Mouse (Mus musculus): ENCODE results near the gene Fhdc1. TPM values are rescaled to one million over a fixed set of nuclear protein-coding genes. Genes with fewer than 3 reads are reported as not detected.

The Fhdc1 gene
- polyA plus RNA-seq, 1 experiment: 47.7 TPM

DNA sequence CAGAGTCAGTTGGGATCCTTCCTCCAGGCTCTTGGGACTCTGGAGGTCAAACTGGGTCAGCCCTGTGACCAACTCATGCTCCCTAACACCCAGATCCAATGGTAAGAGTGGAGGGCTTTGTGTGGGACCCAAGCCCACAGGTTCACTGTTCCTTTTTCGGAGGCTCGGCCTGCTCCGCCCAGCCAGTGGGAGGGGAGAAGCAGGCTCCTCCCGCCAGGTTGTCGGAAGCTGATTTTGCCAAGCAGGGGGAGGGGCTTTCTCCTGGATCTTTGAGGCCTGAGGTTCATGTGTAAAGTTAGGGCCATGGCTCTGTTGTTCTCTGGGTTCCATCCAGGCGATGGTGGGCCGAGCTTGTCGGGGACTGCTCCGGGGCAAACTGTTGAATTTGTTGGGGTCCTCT lies 34.4 kb downstream of the Fhdc1 start:
- no peak for TF ChIP-seq GATA1 (IDR thresholded peaks at IDR 0.05; ENCODE audit: low read length)
- no peak for TF ChIP-seq TAL1 (IDR thresholded peaks at IDR 0.05; ENCODE audit: low read length)
- Histone ChIP-seq H3K9me3 (ENCODE audit: control insufficient read depth, low read length) (no peaks in the 10 kb centered on the region; the same call in 1 of the 2 replicates), H3K4me3 (replicated peaks) (no peak overlapping the region), H3K27me3 (ENCODE audit: control insufficient read depth) (peaks cover 15% of the 10 kb centered on the region; the same call in 1 of the 2 replicates), H3K36me3 (ENCODE audit: control insufficient read depth) (peaks cover 95% of the 10 kb centered on the region), H3K4me1 (ENCODE audit: control insufficient read depth) (peaks cover 17% of the 10 kb centered on the region)

DNA sequence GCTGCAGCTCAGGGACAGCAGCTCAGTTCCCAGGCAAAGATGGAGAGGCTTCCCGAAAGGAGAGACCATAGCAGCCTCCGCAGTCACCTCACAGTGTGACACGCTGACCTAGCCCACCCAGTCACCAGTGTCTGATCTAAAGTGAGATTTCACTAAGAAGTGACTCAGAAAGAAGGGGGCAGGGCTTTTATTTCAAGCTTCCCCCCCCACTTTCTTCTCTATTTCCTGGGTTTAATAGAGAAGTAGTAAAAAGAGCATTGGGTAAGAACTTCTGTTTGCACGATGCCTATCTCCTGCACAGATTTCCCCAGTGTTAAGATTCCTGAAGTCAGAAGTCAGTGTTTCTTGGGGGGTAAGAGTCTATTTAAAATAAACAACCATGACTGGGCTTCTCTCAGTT lies 37.3 kb downstream of the Fhdc1 start:
- peaks cover 69% of the 10 kb centered on the region for H3K36me3 ChIP-seq (ENCODE audit: control insufficient read depth)
- H3K9me3 ChIP-seq (ENCODE audit: control insufficient read depth, low read length): no peaks in the 10 kb centered on the region; the same call in 1 of the 2 replicates
- H3K4me1 ChIP-seq (ENCODE audit: control insufficient read depth): peaks cover 15% of the 10 kb centered on the region
- peaks cover 17% of the 10 kb centered on the region for H3K27me3 ChIP-seq (ENCODE audit: control insufficient read depth)
- TF ChIP-seq TAL1 (IDR thresholded peaks at IDR 0.05; ENCODE audit: low read length) (no peak), GATA1 (IDR thresholded peaks at IDR 0.05; ENCODE audit: low read length) (no peak)
- no peak overlapping the region for H3K4me3 ChIP-seq (replicated peaks)

DNA sequence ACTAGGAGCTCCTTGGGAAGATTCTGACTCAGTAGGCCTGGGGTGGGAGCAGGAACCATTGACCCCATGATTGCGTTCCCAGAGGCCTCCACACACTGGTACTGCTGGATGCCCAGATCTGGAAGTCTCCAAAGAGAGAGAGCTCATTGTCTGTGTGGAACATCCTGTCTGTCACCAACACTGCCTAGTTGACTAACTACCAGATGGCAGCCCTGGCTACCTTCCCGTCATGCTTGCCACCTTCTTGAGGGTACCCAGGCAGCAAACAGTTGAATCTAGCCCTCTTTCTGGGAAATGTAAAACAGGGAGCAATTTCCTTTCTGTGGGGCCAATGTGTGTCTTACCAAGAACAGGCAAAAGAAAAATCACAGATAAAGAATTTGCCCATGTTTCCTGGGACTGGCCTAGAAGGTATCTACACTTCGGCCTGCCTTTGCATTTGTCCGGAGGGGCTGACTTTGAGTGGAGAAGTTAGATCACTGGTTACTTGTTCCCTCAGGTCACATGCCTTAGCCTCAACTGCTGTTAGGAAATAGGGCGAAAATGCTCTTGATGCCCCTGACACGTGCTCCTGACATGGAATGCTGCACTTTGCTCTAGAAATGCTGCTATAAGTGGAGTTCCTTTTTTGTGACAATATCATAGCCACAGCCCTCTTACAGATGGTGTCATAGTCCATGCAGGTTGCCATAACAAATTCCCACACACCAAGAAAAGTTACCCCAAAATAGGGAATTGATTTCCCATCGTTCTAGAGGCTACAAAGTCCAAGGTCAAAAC lies 40.6 kb downstream of the Fhdc1 start:
- no peaks in the 10 kb centered on the region for H3K9me3 ChIP-seq (ENCODE audit: control insufficient read depth, low read length)
- no peak overlapping the region for H3K4me3 ChIP-seq (replicated peaks)
- peaks cover 36% of the 10 kb centered on the region for H3K36me3 ChIP-seq (ENCODE audit: control insufficient read depth)
- H3K27me3 ChIP-seq (ENCODE audit: control insufficient read depth): peaks cover 11% of the 10 kb centered on the region
- H3K4me1 ChIP-seq (ENCODE audit: control insufficient read depth): peaks cover 3% of the 10 kb centered on the region
- TF ChIP-seq GATA1 (IDR thresholded peaks at IDR 0.05; ENCODE audit: low read length) (no peak), TAL1 (IDR thresholded peaks at IDR 0.05; ENCODE audit: low read length) (no peak)

DNA sequence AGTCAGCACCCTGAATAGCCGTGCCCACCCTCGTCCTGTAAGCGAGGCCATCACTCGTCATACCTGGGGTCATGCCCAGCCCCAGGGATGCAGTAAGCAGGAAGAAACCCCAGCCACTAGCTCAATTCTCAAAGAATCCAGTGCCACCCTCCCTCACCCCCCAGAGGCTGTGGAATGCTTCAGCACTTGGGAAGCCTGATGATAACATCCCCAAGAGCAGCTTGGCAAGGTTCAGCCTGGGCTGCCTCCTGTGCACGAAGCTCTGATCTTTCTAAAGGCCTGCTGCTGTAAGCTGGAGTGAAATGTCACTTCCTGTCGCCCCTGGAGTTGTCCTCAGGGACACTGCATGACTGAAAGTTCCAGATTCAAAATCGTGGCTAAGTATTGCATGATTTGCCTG lies 41.4 kb downstream of the Fhdc1 start:
- H3K36me3 ChIP-seq (ENCODE audit: control insufficient read depth): peaks cover 29% of the 10 kb centered on the region
- H3K9me3 ChIP-seq (ENCODE audit: control insufficient read depth, low read length): no peaks in the 10 kb centered on the region
- TF ChIP-seq GATA1 (IDR thresholded peaks at IDR 0.05; ENCODE audit: low read length) (no peak), TAL1 (IDR thresholded peaks at IDR 0.05; ENCODE audit: low read length) (no peak)
- H3K27me3 ChIP-seq (ENCODE audit: control insufficient read depth): peaks cover 17% of the 10 kb centered on the region
- H3K4me1 ChIP-seq (ENCODE audit: control insufficient read depth): no peaks in the 10 kb centered on the region; the same call in none of the 2 replicates
- no peak overlapping the region for H3K4me3 ChIP-seq (replicated peaks)

DNA sequence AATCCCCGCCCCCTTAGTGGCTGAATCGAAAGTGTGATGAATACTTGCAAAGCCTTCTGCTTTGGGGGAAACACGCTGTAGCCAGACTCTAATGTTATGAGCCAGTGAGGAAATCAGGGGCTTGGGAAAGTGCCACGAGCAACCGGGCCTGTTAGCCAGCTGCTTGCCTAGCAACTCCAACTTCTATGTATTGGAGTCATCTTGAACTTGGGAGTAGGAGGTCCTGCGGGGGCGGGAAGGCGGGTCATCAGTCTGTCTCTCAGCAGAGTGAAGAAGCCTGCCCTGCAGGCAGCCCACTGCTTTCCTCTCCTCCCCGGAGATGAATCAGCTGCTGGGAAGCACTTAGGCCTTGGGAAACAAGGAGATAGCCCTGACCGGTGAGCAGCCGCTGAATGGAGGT lies 42.1 kb downstream of the Fhdc1 start:
- Histone ChIP-seq H3K4me3 (replicated peaks) (no peak overlapping the region), H3K4me1 (ENCODE audit: control insufficient read depth) (no peaks in the 10 kb centered on the region; the same call in 1 of the 2 replicates), H3K9me3 (ENCODE audit: control insufficient read depth, low read length) (no peaks in the 10 kb centered on the region), H3K27me3 (ENCODE audit: control insufficient read depth) (peaks cover 17% of the 10 kb centered on the region), H3K36me3 (ENCODE audit: control insufficient read depth) (peaks cover 21% of the 10 kb centered on the region)
- TF ChIP-seq TAL1 (IDR thresholded peaks at IDR 0.05; ENCODE audit: low read length) (no peak), GATA1 (IDR thresholded peaks at IDR 0.05; ENCODE audit: low read length) (no peak)

DNA sequence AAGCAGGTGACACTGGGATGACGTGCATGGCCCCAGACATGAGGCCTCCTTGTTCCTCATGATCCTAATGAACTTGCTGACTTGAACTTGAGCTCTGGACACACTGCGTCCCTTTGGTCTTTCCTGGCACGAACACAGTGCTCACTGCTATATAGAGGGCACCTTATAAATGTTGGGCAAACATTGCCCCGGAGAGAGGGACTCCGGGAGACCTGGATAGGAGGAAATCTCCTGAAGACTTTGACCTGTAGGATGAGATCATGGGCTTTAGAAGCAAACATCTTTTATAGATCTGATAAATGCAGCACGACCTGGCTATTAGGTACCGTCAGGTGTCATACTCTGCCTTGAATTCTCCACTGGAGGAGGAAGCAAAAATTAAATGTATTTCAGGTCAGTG lies 43.3 kb downstream of the Fhdc1 start:
- H3K36me3 ChIP-seq (ENCODE audit: control insufficient read depth): peaks cover 10% of the 10 kb centered on the region
- no peaks in the 10 kb centered on the region; the same call in 1 of the 2 replicates for H3K4me1 ChIP-seq (ENCODE audit: control insufficient read depth)
- H3K9me3 ChIP-seq (ENCODE audit: control insufficient read depth, low read length): no peaks in the 10 kb centered on the region
- no peak overlapping the region for H3K4me3 ChIP-seq (replicated peaks)
- peaks cover 24% of the 10 kb centered on the region for H3K27me3 ChIP-seq (ENCODE audit: control insufficient read depth)
- TF ChIP-seq TAL1 (IDR thresholded peaks at IDR 0.05; ENCODE audit: low read length) (no peak), GATA1 (IDR thresholded peaks at IDR 0.05; ENCODE audit: low read length) (no peak)

DNA sequence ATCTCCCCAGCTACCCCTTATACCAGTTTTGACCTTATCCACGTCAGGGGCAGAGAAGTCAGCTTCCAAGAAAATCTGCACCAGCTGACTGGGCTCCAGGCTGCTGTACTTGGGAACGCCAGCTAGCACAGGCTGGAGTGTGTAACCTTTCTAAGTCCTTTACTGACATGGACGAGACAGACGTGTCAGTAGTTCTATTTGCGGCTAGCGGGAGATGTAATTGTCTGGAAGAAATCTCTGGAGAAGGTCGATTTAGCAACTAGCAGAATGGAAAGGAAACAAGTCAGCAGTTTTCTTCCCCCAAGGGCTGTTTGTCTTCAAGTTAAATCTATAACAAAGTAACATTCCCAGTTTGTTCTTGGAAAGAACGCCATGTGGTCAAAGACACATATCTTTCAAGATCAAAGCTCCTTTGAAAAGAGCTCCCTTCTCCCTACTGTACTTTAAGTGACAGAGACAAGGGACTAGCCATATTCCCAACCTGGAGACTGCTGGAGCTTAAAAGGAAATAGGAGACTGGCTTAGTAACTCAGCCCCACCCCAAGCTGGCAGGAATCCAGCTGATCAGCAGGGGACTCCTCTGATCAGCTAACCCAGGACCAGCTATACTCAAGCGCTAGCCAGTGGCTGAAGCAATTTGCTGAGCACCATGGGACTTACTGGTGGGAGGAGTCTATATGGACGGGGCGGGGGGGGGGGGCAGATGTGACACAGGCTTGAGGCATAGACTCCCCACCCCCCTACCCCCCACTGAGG lies 44.8 kb downstream of the Fhdc1 start:
- no peak overlapping the region for H3K4me3 ChIP-seq (replicated peaks)
- H3K9me3 ChIP-seq (ENCODE audit: control insufficient read depth, low read length): no peaks in the 10 kb centered on the region
- no peaks in the 10 kb centered on the region; the same call in 1 of the 2 replicates for H3K4me1 ChIP-seq (ENCODE audit: control insufficient read depth)
- no peak for TF ChIP-seq GATA1 (IDR thresholded peaks at IDR 0.05; ENCODE audit: low read length)
- TF ChIP-seq TAL1 (IDR thresholded peaks at IDR 0.05; ENCODE audit: low read length): no peak
- peaks cover 2% of the 10 kb centered on the region; the same call in 1 of the 2 replicates for H3K36me3 ChIP-seq (ENCODE audit: control insufficient read depth)
- H3K27me3 ChIP-seq (ENCODE audit: control insufficient read depth): peaks cover 29% of the 10 kb centered on the region

DNA sequence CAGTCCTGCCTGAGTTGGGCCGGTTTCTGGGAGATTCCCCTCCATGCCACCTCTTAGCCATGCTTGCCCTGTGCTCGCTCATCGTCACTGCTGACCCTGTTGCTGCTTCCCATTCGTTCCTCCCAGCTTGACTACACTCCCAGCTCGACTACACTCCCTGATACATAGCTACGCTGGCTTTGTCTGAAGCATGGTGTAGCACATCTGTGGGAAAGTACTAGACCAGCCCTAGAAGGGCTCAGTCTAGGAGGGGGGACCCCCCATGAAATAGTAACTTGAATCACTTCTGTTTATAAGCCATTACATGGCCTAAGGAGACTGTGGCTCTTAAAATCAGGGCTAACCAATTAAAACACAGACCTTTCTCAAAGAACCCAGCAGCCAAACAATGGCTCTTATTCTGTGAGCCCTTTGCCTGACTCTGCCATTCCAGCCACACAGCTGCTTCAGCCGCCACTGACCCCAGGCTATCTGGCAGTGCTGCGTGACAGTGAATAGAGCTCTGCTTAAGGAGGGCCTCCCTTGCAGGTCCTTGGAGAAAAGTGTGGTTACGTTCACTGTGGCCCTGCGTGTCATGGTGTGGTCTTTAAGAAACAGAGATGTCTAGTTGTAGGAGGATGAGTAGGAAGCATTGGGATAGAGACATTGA lies 47.3 kb downstream of the Fhdc1 start:
- Histone ChIP-seq H3K4me3 (replicated peaks) (no peak overlapping the region), H3K27me3 (ENCODE audit: control insufficient read depth) (peaks cover 26% of the 10 kb centered on the region), H3K4me1 (ENCODE audit: control insufficient read depth) (no peaks in the 10 kb centered on the region; the same call in none of the 2 replicates), H3K9me3 (ENCODE audit: control insufficient read depth, low read length) (no peaks in the 10 kb centered on the region), H3K36me3 (ENCODE audit: control insufficient read depth) (no peaks in the 10 kb centered on the region)
- TF ChIP-seq GATA1 (IDR thresholded peaks at IDR 0.05; ENCODE audit: low read length): no peak
- no peak for TF ChIP-seq TAL1 (IDR thresholded peaks at IDR 0.05; ENCODE audit: low read length)

DNA sequence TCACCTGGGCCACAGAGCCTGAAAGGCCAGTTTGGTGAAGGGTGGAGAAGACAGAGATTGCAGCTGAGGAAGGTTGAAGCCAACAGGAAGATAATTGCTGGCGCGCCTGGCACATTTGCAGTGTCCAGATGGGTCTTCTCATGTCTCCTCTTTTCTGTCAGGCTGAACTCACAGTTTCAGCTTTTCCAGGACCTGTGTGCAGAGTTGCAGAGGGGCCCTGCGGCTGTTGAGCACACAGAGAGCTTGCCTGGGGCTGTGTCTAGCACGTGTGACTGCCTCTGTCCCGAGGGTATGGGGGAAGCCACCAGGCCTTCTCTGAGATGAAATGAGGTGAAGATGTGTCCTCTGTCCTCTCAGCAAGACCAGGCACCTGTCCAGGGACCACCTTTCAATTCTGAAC lies 49.0 kb downstream of the Fhdc1 start:
- H3K4me3 ChIP-seq (replicated peaks): no peak overlapping the region
- peaks cover 1% of the 10 kb centered on the region for H3K4me1 ChIP-seq (ENCODE audit: control insufficient read depth)
- peaks cover 28% of the 10 kb centered on the region for H3K27me3 ChIP-seq (ENCODE audit: control insufficient read depth)
- no peaks in the 10 kb centered on the region for H3K36me3 ChIP-seq (ENCODE audit: control insufficient read depth)
- H3K9me3 ChIP-seq (ENCODE audit: control insufficient read depth, low read length): no peaks in the 10 kb centered on the region
- no peak for TF ChIP-seq GATA1 (IDR thresholded peaks at IDR 0.05; ENCODE audit: low read length)
- no peak for TF ChIP-seq TAL1 (IDR thresholded peaks at IDR 0.05; ENCODE audit: low read length)
